Mouse (Mus musculus) forebrain, embryonic 10.5 days (tissue): ENCODE data around the gene Adamtsl3. TPM values are rescaled to one million over a fixed set of nuclear protein-coding genes. Genes with fewer than 3 reads are reported as not detected.

Source experiments
- DNase-seq: peaks from one replicate; pipeline ENCODE4 v3.0.0-alpha.2; 2017; ENCODE audit warnings: low spot score; ENCODE audit errors: extremely low spot score
- H3K27ac ChIP-seq: fragments of 300-500 bp; sonication (generic); 2 replicates; pipeline ENCODE4 v1.5.1; 2016; ENCODE audit warnings: mild to moderate bottlenecking
- H3K27me3 ChIP-seq: fragments of 300-500 bp; sonication (generic); 2 replicates; pipeline ENCODE4 v1.6.1; 2016; ENCODE audit warnings: mild to moderate bottlenecking; ENCODE audit not compliant: poor library complexity, severe bottlenecking
- H3K36me3 ChIP-seq: fragments of 300-500 bp; sonication (generic); replicated peaks from 2 replicates; pipeline ENCODE4 v1.6.1; 2016; ENCODE audit warnings: mild to moderate bottlenecking, moderate library complexity
- H3K4me1 ChIP-seq: fragments of 300-500 bp; sonication (generic); 2 replicates; pipeline ENCODE4 v1.6.1; 2016
- H3K4me3 ChIP-seq: fragments of 300-500 bp; sonication (generic); 2 replicates; pipeline ENCODE4 v1.5.1; 2016; ENCODE audit warnings: mild to moderate bottlenecking, moderate library complexity
- H3K9me3 ChIP-seq: fragments of 300-500 bp; sonication (generic); 2 replicates; pipeline ENCODE4 v1.6.1; 2016; ENCODE audit warnings: mild to moderate bottlenecking, moderate library complexity
- WGBS: fragments of 180-500 bp; shearing (Covaris S2); methylation state at CpG from one replicate; pipeline ENCODE4 v1.1.7; 2016; 5-methylcytosine and 5-hydroxymethylcytosine counted together
- polyA plus RNA-seq: library from polyadenylated mRNA; unstranded; fragments of >200 nt; fragmentation: Nextera tagmentation; extraction: Ambion mirVana; gene quantifications from 2 replicates; pipeline ENCODE4 v1.2.1, GENCODE M21; 2016

Gene Adamtsl3
- polyA plus RNA-seq, 1 experiment from 2014 or later: not detected

DNA sequence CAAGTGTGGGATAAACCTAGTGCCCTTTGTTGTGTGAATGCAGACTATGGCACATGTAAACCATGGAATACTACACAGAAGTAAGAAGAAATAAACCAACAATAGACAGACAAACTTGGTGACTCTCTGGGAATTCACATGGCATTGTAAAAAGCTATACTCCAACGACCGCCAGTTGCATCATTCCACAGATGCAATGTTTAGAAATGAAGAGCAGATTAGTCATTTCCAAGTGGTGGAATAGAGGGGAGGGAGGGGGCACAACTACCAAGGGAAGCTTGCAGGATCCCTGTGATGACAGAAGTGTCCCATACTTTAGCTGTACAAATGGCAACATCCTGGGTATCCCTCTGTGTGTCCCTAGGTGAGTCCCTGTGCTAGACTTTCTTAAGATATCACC lies 97.7 kb downstream of the Adamtsl3 start:
- H3K27ac ChIP-seq: no peak overlapping the region
- H3K4me3 ChIP-seq: no peak overlapping the region
- H3K9me3 ChIP-seq: no peaks in the 10 kb centered on the region
- no peaks in the 10 kb centered on the region for H3K27me3 ChIP-seq
- H3K36me3 ChIP-seq: no peaks in the 10 kb centered on the region
- H3K4me1 ChIP-seq: no peaks in the 10 kb centered on the region
- WGBS: 87% methylated on average over 2 of the region's 2 CpGs
- no peak for DNase-seq

DNA sequence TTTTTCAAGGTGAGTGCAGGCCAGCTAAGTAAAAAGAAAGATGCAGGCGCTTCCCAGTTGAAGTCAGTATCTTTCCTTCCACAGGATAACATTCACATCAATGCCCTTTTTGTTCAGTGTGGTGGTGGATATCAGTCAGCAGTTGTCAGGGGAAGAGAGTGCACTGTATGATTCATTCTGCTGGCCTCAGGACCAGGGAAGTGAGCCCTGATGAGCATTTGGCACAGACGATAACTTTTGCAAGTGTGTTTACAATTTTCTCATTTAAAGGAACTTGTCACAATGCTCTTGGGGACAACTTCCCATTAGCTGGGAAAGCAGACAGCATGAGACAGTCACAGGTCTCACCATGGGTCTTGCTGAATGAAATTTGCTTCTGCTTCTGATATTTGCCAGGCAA lies 122.9 kb downstream of the Adamtsl3 start:
- DNase-seq: no peak
- no peak overlapping the region for H3K4me3 ChIP-seq
- H3K4me1 ChIP-seq: no peaks in the 10 kb centered on the region
- H3K9me3 ChIP-seq: no peaks in the 10 kb centered on the region
- no peaks in the 10 kb centered on the region for H3K27me3 ChIP-seq
- no peaks in the 10 kb centered on the region for H3K36me3 ChIP-seq
- whole genome bisulfite sequencing: 73% methylated on average over 2 of the region's 2 CpGs
- no peak overlapping the region for H3K27ac ChIP-seq

DNA sequence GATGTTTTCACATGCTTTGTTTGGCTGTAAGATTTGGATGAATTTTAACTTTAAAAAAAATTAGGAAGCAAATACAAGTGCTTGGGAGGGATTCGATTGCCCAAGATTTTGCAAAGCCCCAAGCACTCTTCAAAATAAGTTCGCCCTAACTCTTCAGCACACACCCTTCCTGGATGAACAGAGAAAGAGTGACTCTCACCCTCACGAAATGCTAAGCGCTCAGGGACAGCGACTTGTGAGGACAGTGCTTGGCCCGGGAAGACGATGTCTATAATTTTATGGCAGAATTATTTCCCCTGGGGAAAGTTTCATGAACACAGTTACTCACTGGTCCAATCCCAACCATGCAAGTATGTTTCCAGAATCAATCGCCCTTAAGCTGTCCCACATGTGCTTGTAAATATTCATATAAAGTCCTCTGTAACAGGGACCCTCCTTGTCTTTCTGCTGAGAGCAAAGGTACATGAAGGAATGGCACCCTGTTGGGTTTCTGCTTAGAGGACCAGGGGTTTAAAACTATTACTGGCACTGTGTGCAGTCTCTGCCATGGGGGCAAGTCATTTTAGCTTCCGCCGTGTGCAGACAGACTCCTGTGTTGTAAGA lies 127.5 kb downstream of the Adamtsl3 start:
- Histone ChIP-seq H3K27me3 (no peaks in the 10 kb centered on the region), H3K4me3 (no peak overlapping the region), H3K27ac (no peak overlapping the region), H3K36me3 (no peaks in the 10 kb centered on the region), H3K9me3 (no peaks in the 10 kb centered on the region), H3K4me1 (no peaks in the 10 kb centered on the region)
- WGBS: 92% methylated on average over 10 of the region's 10 CpGs
- DNase-seq: no peak

DNA sequence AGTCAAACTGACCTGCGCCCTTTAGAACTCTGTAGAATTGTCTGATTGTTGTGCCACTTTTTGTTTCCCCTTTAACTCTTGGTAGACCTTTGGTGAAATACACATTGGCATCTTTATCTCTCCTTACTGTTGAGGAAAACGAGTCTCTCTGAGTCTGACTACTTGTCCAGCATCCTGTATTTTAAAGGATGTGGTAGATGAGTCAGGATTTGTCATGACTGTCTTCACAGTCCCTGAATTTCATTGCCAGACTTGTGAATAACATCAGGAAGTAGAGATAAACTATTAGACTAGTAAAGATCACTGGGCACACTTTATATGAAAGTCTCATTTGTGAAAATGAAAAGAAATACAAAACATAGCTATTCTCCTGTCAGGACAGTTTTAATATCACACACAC lies 128.9 kb downstream of the Adamtsl3 start:
- no peaks in the 10 kb centered on the region for H3K36me3 ChIP-seq
- H3K9me3 ChIP-seq: no peaks in the 10 kb centered on the region
- no peaks in the 10 kb centered on the region for H3K4me1 ChIP-seq
- no peak for DNase-seq
- H3K27ac ChIP-seq: no peak overlapping the region
- no peaks in the 10 kb centered on the region for H3K27me3 ChIP-seq
- WGBS: 82% methylated on average over 2 of the region's 2 CpGs
- H3K4me3 ChIP-seq: no peak overlapping the region

DNA sequence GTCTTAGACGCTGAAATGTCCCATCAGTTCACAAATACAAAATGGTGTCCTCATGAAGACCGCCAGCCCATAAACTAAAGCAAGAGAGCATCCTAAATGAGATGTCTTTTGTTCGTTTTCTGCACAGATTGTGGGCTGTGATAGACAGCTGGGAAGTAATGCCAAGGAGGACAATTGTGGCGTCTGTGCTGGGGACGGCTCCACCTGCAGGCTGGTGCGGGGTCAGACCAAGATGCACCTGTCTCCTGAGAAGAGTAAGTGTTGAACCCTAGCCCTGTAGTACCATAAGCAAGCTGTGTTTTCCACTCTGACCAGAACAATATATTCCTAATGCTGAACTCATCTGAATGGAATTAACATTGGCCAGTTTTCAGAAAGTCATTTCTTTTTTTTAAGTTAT lies 129.9 kb downstream of the Adamtsl3 start:
- Histone ChIP-seq H3K4me1 (no peaks in the 10 kb centered on the region), H3K27me3 (no peaks in the 10 kb centered on the region), H3K9me3 (no peaks in the 10 kb centered on the region), H3K36me3 (no peaks in the 10 kb centered on the region), H3K4me3 (no peak overlapping the region), H3K27ac (no peak overlapping the region)
- WGBS: 66% methylated on average over 6 of the region's 6 CpGs
- no peak for DNase-seq

DNA sequence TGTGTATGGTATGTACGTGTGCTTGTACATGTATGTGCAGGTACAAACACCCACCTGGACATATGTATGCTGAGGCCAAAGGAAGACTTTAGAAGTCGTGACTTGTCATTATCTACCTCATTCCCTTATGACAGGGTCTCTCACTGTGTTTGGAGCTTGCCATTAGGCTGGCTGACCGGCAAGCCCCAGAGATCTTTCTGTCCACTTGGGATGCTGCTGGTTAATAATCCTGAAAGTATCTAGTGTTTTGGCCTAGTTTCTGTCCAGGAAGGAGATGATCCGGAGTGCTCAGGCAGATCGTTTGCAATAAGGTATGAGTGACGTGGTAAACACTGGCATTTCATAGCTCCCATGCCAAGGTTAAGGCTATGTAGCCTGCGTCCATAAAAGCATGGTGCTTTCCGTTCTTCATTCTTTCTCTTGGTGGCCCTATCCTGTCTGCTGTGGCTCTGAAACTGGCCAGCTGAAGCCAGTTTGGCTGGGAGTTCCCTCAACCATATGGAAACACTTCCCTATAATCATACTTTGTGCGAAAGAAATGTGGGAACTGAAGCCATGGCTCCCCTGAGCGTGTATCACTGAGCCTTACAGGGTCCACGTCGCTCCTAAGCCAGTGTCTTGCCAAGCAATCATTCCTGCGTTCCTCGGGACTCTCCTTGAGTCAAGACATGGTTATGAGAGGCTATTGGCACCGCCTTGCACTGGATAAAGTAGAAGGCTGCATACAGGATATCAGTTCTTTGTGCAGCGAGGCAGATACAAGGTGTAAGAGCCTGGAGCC lies 141.1 kb downstream of the Adamtsl3 start:
- 91% methylated on average over 16 of the region's 16 CpGs for WGBS
- DNase-seq: no peak
- H3K27me3 ChIP-seq: no peaks in the 10 kb centered on the region
- H3K27ac ChIP-seq: no peak overlapping the region
- no peaks in the 10 kb centered on the region for H3K9me3 ChIP-seq
- H3K4me1 ChIP-seq: peaks cover 5% of the 10 kb centered on the region; the same call in 1 of the 2 replicates
- no peak overlapping the region for H3K4me3 ChIP-seq
- no peaks in the 10 kb centered on the region for H3K36me3 ChIP-seq

DNA sequence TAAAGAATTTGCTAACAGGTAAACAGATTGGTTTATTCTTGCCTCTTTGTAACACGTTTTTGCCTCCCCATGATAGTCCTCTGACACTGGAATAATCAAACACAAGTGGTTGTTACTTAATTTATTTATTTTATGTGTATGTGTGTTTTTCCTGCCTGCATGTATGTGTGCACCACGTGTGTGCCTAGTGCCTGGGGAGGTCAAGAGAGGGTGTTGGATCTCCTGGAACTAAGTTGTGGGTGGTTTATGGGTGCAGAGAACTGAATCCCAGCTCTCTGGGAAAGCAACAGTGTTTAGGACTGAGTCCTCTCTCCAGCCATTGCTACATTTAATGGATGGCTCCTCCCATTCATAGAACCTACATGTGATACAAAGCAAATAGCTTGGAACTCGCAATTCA lies 143.0 kb downstream of the Adamtsl3 start:
- peaks cover 5% of the 10 kb centered on the region; the same call in 1 of the 2 replicates for H3K4me1 ChIP-seq
- H3K4me3 ChIP-seq: no peak overlapping the region
- no peaks in the 10 kb centered on the region for H3K36me3 ChIP-seq
- 86% methylated on average over 3 of the region's 3 CpGs for WGBS
- no peaks in the 10 kb centered on the region for H3K9me3 ChIP-seq
- H3K27me3 ChIP-seq: no peaks in the 10 kb centered on the region
- no peak overlapping the region for H3K27ac ChIP-seq
- DNase-seq: no peak

DNA sequence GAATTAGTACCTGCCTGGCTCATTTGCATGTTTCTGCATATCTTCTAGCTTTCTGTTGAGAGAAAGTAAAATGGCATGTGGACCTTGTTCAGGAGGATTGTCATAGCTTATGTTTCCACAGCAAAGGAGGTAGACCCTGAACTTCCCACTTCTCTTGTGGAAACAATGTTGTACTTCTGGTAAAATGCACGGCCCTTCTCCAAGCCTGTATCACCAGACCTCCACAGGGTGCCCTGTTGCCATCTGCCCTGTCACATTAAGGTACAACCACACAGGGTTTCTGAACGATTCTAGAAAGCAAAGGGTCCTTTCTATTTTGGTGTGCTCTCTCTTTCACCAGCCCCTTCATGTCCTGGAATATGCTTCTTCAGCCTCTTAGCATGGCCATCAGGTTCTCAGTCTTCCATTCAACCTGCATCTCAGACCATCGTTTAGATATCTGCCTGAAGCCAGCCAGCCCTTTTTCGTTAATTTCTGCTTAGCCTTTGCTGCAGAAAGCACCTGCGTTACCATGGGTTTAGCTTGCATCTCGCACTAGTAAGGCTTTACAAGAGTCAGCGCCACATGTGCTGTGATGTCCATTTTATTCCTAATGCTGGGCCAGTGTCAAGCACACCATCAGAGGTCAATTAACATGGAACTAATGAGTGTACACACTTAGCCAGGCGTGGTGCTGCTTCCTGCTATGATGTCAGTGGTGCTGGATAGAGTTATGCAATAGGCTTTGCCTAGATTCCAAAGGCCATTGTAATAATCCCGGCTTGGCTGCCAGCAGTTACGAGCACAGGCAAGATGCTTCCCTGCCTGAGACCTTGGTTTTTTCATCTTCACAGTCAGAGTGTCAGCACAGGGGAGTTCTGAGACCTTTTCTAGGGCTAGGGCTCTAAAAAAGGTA lies 143.6 kb downstream of the Adamtsl3 start:
- no peak for DNase-seq
- peaks cover 5% of the 10 kb centered on the region; the same call in 1 of the 2 replicates for H3K4me1 ChIP-seq
- H3K27me3 ChIP-seq: no peaks in the 10 kb centered on the region
- H3K36me3 ChIP-seq: no peaks in the 10 kb centered on the region
- WGBS: 78% methylated on average over 10 of the region's 10 CpGs
- no peaks in the 10 kb centered on the region for H3K9me3 ChIP-seq
- no peak overlapping the region for H3K4me3 ChIP-seq
- no peak overlapping the region for H3K27ac ChIP-seq

DNA sequence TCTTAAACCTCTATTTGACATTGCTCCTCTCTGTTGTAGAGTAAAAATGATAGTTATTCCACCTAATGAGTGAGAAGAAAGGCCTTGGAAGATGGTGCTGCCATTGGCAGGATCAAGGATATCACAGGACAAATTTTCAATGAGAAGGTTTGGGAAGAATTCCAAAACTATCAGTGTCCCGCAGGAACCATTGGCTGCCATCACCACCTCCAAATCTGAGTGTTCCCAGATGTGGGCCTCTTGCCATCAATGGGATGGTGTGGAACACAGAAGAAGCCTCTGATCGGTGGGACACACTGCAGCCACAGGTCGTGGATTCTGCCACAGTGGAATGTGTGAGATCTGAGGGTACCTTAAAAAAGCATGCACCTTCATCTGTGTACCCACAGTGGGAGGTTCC lies 147.9 kb downstream of the Adamtsl3 start:
- Histone ChIP-seq H3K4me1 (peaks cover 19% of the 10 kb centered on the region), H3K4me3 (no peak overlapping the region), H3K27ac (no peak overlapping the region), H3K27me3 (no peaks in the 10 kb centered on the region), H3K36me3 (no peaks in the 10 kb centered on the region), H3K9me3 (no peaks in the 10 kb centered on the region)
- no peak for DNase-seq
- WGBS: 89% methylated on average over 3 of the region's 3 CpGs

DNA sequence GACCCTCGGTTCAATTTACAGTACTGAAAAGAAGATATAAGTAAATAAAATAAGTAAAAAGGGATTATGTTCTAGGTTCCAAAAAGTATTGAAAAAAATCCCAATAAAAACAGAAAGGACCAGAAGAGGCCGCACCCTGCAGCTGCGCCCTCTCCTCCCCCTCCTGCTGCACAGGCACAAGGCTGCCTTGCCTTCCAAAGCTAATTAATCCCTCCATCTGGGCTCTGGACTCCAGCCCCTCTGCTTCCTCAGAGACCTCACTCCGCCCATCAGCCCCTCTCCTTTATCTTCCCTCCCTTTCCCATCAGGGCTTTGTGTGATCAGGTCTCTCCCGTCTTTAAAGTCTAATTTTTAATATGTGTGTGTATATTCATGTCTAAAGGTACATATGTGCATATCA lies 149.3 kb downstream of the Adamtsl3 start:
- no peak for DNase-seq
- 42% methylated on average over 5 of the region's 5 CpGs for WGBS

DNA sequence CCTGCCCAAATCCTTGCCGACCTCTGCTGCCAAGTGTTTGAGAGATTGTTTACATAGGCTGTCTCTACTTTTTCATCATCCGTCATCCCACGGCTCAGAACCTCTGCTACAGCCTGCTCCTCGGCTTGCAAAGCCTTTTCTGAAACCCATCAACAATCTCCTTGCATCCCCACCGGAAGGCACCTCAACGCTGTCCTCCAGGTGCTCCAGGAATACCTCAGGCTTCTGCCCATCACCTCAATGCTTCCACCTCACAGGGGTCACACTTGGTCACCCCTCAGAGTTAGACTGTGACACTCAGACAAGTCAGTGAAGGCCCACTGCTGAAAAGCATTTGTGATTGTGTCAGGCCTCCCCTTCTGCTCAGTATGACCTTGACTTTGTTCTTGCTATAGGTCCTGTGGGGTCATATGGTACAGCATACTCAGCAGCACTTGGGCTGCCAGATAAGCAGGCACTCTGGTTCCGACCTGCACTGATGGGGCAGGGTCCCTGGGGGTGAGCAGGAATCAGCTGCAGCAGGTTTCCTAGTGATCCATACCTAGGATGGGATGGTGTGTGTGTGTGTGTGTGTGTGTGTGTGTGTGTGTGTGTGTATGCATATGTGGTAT lies 150.0 kb downstream of the Adamtsl3 start:
- H3K4me1 ChIP-seq: peaks cover 14% of the 10 kb centered on the region
- H3K27ac ChIP-seq: peak overlapping the region; percentile 58
- H3K4me3 ChIP-seq: no peak overlapping the region
- no peak for DNase-seq
- WGBS: 72% methylated on average over 7 of the region's 7 CpGs
- no peaks in the 10 kb centered on the region for H3K9me3 ChIP-seq
- no peaks in the 10 kb centered on the region for H3K36me3 ChIP-seq
- H3K27me3 ChIP-seq: no peaks in the 10 kb centered on the region

More for the DNA sequence above, 149.3 kb downstream of the Adamtsl3 start:
- no peaks in the 10 kb centered on the region for H3K27me3 ChIP-seq
- peaks cover 14% of the 10 kb centered on the region for H3K4me1 ChIP-seq
- H3K36me3 ChIP-seq: no peaks in the 10 kb centered on the region
- H3K9me3 ChIP-seq: no peaks in the 10 kb centered on the region
- H3K27ac ChIP-seq: peak overlapping the region; percentile 58; the same call in 1 of the 2 replicates
- no peak overlapping the region for H3K4me3 ChIP-seq

DNA sequence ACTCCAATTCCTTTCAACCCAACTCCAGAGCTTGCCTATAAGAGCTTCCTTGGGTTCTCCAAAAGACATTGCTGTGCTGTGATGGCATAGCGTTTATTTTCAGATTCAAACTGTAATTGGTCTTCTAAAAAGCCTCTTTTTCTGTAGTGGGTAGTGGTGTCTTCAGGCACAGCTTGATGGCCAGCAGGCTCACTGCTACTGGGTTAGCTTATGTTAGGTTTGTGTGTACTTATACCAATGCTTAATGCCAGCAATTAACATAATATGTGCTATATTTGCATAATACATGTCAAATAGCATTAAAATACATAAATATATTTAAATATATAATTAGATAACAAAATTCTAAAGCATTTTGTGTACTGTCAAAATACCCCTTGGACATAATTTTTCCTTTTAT lies 155.5 kb downstream of the Adamtsl3 start:
- H3K9me3 ChIP-seq: no peaks in the 10 kb centered on the region
- no peaks in the 10 kb centered on the region for H3K27me3 ChIP-seq
- H3K36me3 ChIP-seq: no peaks in the 10 kb centered on the region
- DNase-seq: no peak
- WGBS: 80% methylated on average over 1 of the region's 1 CpGs
- H3K27ac ChIP-seq: no peak overlapping the region
- no peak overlapping the region for H3K4me3 ChIP-seq
- no peaks in the 10 kb centered on the region for H3K4me1 ChIP-seq
